Mouse (Mus musculus): ENCODE measurements around the gene Thap2.

DNA sequence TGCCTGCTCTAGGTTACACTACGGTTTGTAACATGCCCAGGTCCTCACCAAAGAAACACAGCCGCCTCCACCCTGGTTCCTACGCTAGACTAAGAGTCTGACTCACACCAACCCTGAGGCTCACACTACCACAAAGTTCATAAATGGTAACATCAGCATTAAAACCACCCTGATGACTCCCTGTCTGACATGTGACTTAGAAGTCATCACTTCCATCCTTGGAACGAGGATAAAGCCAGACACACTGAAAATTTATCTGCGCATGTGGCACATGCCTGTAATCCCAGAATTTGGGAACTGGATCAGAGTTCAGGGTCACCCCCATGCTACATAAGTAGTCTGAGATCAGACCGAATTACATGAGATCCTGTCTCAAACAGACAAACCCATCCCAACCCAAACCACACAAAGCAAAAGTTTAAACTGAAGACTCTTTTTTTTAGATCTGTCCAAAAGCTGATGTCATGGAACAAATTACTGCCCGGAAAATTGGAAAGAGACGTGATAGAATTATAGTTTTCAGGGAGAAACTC, 51.8 kb downstream of the Thap2 start:
- TF ChIP-seq CTCF (IDR thresholded peaks at IDR 0.05) (no peak), EP300 (IDR thresholded peaks at IDR 0.05) (no peak)

Measured in lung, postnatal 0 days (tissue).